ENCODE assay signal across 25 mouse cellular contexts in genomic region chr7:44326614-44327013, GRCm38 (mm10). TPM values are rescaled to one million over a fixed set of nuclear protein-coding genes. Genes with fewer than 3 reads are reported as not detected.
"Had no signal": no experiment of that assay in that cellular context is flagged by ENCODE, and none has a peak within 500 bp of the region (broad histone marks: within the 10 kb centered on the region; RNA-seq: fewer than 3 reads in every experiment).

No protein-coding gene starts in this region.

- H3K36me3 ChIP-seq: limb, embryonic 10.5 days; limb, embryonic 13.5 days; liver, embryonic 12.5 days; liver, embryonic 15.5 days; lung, embryonic 15.5 days; stomach, embryonic 15.5 days had no signal

- H3K9me3 ChIP-seq: limb, embryonic 10.5 days; limb, embryonic 13.5 days; liver, embryonic 12.5 days; liver, embryonic 15.5 days; lung, embryonic 15.5 days; megakaryocyte, embryonic 14.5 days; midbrain, embryonic 10.5 days; neural tube, embryonic 12.5 days; neural tube, embryonic 15.5 days; stomach, embryonic 15.5 days had no signal

- H3K27ac ChIP-seq: limb, embryonic 10.5 days; limb, embryonic 13.5 days; liver, embryonic 12.5 days; liver, embryonic 15.5 days; lung, embryonic 15.5 days; midbrain, embryonic 10.5 days; neural tube, embryonic 12.5 days; neural tube, embryonic 15.5 days; stomach, embryonic 15.5 days had no signal

- H3K4me3 ChIP-seq: limb, embryonic 10.5 days; limb, embryonic 13.5 days; liver, embryonic 12.5 days; liver, embryonic 15.5 days; lung, embryonic 15.5 days; megakaryocyte, embryonic 14.5 days; midbrain, embryonic 10.5 days; neural tube, embryonic 12.5 days; neural tube, embryonic 15.5 days; stomach, embryonic 15.5 days had no signal

- ATAC-seq: liver, embryonic 12.5 days had no signal

- H3K27me3 ChIP-seq: lung, embryonic 15.5 days; neural tube, embryonic 12.5 days; neural tube, embryonic 15.5 days; stomach, embryonic 15.5 days had no signal

- DNase-seq: kidney, adult 18-20 months; kidney, adult 9 months; kidney, postnatal 14 days; kidney, postnatal 4 days; layer of hippocampus, postnatal 36 days; liver; lung, adult 18-20 months; lung, postnatal 10 days; lung, postnatal 36 days; midbrain, embryonic 14.5 days; right cerebral cortex, adult 18-20 months; right cerebral cortex, postnatal 14 days; right cerebral cortex, postnatal 4 days; thymus, adult 18-20 months; thymus, postnatal 36 days had no signal

- H3K4me1 ChIP-seq: limb, embryonic 13.5 days; liver, embryonic 12.5 days; liver, embryonic 15.5 days; lung, embryonic 15.5 days; megakaryocyte, embryonic 14.5 days; neural tube, embryonic 15.5 days; stomach, embryonic 15.5 days had no signal

- H3K4me2 ChIP-seq: limb, embryonic 13.5 days; liver, embryonic 12.5 days; liver, embryonic 15.5 days; lung, embryonic 15.5 days; neural tube, embryonic 12.5 days; neural tube, embryonic 15.5 days; stomach, embryonic 15.5 days had no signal

- H3K9ac ChIP-seq: limb, embryonic 13.5 days; liver, embryonic 12.5 days; liver, embryonic 15.5 days; lung, embryonic 15.5 days; neural tube, embryonic 12.5 days; neural tube, embryonic 15.5 days; stomach, embryonic 15.5 days had no signal

RNA-seq across cellular contexts. Expression of gene Syt3, which starts 57.3 kb away (rescaled TPM):
- polyA plus RNA-seq: liver, embryonic 15.5 days had no signal
